Mouse (Mus musculus) kidney, embryonic 14.5 days (tissue): ENCODE results near the gene Ccdc43. TPM values are rescaled to one million over a fixed set of nuclear protein-coding genes. Genes with fewer than 3 reads are reported as not detected.

Experiments used
- ATAC-seq: fragments of 200-750 bp; cut with Nextera tagmentation; 2 replicates; pipeline ENCODE4 v1.8.0; 2017; ENCODE audit warnings: moderate number of reproducible peaks, mild to moderate bottlenecking, moderate TSS enrichment, moderate library complexity; ENCODE audit not compliant: low FRiP score, low TSS enrichment
- H3K27ac ChIP-seq: fragments of 300-500 bp; sonication (generic); 2 replicates; pipeline ENCODE4 v1.5.1; 2014; ENCODE audit warnings: low read depth, mild to moderate bottlenecking, low read length, moderate library complexity, mixed read lengths
- H3K27me3 ChIP-seq: fragments of 300-500 bp; sonication (generic); 2 replicates; pipeline ENCODE4 v1.6.1; 2014; ENCODE audit warnings: mild to moderate bottlenecking, low read length; ENCODE audit not compliant: control insufficient read depth, insufficient read depth
- H3K36me3 ChIP-seq: fragments of 300-500 bp; sonication (generic); 2 replicates; pipeline ENCODE4 v1.6.1; 2014; ENCODE audit warnings: low read length, mixed read lengths; ENCODE audit not compliant: control insufficient read depth, insufficient read depth
- H3K4me1 ChIP-seq: fragments of 300-500 bp; sonication (generic); 2 replicates; pipeline ENCODE4 v1.6.1; 2014; ENCODE audit warnings: low read length, mixed read lengths; ENCODE audit not compliant: control insufficient read depth, insufficient read depth
- H3K4me2 ChIP-seq: fragments of 300-500 bp; sonication (generic); replicated peaks from 2 replicates; pipeline ENCODE4 v1.6.1; 2014; ENCODE audit warnings: low read depth, mild to moderate bottlenecking, low read length
- H3K4me3 ChIP-seq: fragments of 300-500 bp; sonication (generic); 2 replicates; pipeline ENCODE4 v1.5.1; 2014; ENCODE audit warnings: mild to moderate bottlenecking, low read length
- H3K9ac ChIP-seq: fragments of 300-500 bp; sonication (generic); 2 replicates; pipeline ENCODE4 v1.6.1; 2014; ENCODE audit warnings: low read depth, mild to moderate bottlenecking, low read length, moderate library complexity
- H3K9me3 ChIP-seq: fragments of 300-500 bp; sonication (generic); 2 replicates; pipeline ENCODE4 v1.6.1; 2016; ENCODE audit warnings: low read length; ENCODE audit not compliant: control insufficient read depth
- WGBS: fragments of 180-500 bp; shearing (Covaris S2); extraction: QIAGEN DNeasy Blood & Tissue Kit; methylation state at CpG from one replicate; pipeline ENCODE4 v1.1.7; 2014; 5-methylcytosine and 5-hydroxymethylcytosine counted together
- polyA plus RNA-seq: library from polyadenylated mRNA; unstranded; fragments of >200 nt; fragmentation: Nextera tagmentation; extraction: Ambion mirVana; gene quantifications from 2 replicates; pipeline ENCODE4 v1.2.1, GENCODE M21; 2014

Ccdc43 gene
- polyA plus RNA-seq, result 52.7 and 55.4 TPM in 2 replicates

DNA sequence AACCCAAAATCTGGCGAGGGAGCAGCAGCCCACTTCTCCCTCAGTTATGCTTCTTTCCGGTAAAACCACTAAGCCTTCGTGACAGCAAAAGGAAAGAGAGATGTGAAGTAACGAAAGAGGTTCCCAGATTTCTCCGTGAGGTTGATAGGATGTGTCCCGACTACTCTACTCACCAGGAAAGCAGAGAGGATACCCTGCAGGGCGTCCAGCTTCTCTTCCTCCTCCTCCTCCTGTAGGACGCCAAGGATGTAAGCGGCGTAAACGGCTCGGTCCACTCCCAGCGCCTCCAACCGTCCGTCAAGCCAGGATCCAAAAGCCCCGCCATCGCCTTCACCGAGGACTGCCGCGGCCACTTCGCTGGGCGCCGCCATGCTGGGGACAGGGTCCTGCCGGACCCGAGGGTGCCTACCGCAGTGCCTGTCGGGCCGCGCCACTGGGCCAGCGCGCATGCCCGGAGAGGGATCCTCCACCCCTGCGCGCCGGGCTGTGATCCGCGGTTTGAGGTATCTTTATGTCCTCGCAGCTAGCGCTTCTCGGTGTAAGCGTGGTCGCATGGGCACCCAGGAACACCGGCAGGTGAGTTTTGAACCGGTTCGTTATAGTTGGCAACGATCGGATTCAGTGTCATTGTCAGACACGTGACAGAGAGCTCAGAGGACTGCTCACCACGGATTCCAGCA lies at the start of gene Ccdc43:
Ccdc43 (minus strand) TSS at position 445 of the 680 bp plus-strand sequence.
- peaks cover 7% of the 10 kb centered on the region for H3K4me1 ChIP-seq
- under 1% methylated on average over 49 of the region's 49 CpGs for whole genome bisulfite sequencing
- H3K9me3 ChIP-seq, result no peaks in the 10 kb centered on the region
- peak within 1 kb of the TSS; percentile 90 for H3K4me3 ChIP-seq
- ATAC-seq, result peak; percentile 97
- peak within 1 kb of the TSS; percentile 84 for H3K4me2 ChIP-seq
- H3K27me3 ChIP-seq, result no peaks in the 10 kb centered on the region
- peak within 1 kb of the TSS; percentile 84 for H3K9ac ChIP-seq
- peak within 1 kb of the TSS; percentile 37; the same call in 1 of the 2 replicates for H3K27ac ChIP-seq
- 0 out of 2 replicates have a peak, but pooled peaks cover 4% of the 10 kb centered on the region for H3K36me3 ChIP-seq

DNA sequence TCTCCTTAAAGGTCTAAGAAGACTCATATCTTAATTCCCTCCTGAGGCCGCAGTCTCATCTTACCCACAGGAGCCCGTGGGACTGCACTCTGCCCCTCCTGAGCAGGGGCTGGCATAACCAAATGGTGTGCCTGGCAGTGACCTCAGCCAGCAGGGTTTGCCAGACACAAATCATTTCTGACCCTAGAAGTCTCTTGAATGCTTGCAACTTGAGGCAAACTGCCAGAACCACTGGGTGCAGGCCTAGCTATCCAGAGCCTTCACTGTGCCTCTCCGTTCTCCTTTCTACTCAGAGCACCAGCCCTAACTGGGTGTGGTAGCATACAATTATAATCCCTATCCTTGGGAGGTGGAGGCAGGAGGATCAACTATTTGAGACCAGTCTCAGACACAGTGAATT lies 47.2 kb upstream of the Ccdc43 start:
- no peak for ATAC-seq
- Histone ChIP-seq H3K9ac (no peak overlapping the region), H3K9me3 (no peaks in the 10 kb centered on the region), H3K27ac (no peak overlapping the region), H3K4me1 (peaks cover 3% of the 10 kb centered on the region; the same call in 1 of the 2 replicates), H3K4me2 (no peak overlapping the region), H3K27me3 (no peaks in the 10 kb centered on the region), H3K36me3 (no peaks in the 10 kb centered on the region), H3K4me3 (no peak overlapping the region)
- WGBS, result 87% methylated on average over 3 of the region's 3 CpGs

DNA sequence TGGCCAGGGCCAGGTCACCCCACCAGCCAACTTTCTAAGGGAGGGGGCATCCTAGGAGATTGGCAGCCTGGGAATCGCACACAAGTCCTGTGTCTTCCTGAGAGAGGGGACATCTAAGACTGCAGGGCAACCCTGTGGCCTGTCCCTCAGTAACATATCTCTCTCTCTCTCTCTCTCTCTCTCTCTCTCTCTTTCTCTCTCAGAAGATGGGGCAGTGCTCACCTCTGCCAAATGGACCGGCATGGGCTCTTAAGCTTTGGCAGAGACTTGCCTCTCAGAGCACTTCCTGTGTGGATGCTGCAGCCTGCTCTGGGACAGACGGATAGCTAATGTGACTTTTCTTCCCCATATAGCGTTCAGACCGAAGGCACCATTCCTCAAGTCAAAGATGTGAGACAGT lies 45.3 kb upstream of the Ccdc43 start:
- no peak for ATAC-seq

DNA sequence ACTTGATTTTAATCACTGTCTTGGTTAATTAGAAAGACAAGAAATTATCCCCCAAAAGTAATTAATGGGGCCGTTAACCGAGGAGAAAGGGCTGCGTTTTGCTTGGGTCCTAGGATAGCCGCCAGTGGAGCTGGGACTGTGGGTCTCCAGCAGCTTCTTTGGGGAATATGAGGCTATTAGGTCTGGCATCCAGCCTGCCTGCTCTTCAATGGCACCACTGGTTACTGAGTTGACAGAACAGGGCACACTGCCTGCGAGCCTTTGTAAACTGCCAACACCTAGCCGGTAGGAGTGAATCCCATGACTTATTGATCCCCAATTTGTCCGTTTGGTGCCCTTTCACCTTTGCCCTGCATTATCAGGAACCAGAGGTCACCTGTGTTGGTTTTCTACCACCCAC lies 44.5 kb upstream of the Ccdc43 start:
- no peak for ATAC-seq
- H3K9me3 ChIP-seq, result no peaks in the 10 kb centered on the region
- WGBS, result 52% methylated on average over 7 of the region's 7 CpGs
- no peak overlapping the region for H3K4me2 ChIP-seq
- H3K4me3 ChIP-seq, result no peak overlapping the region
- H3K27me3 ChIP-seq, result no peaks in the 10 kb centered on the region
- H3K4me1 ChIP-seq, result peaks cover 3% of the 10 kb centered on the region; the same call in 1 of the 2 replicates
- no peak overlapping the region for H3K27ac ChIP-seq
- no peak overlapping the region for H3K9ac ChIP-seq
- H3K36me3 ChIP-seq, result no peaks in the 10 kb centered on the region

More for the DNA sequence above, 45.3 kb upstream of the Ccdc43 start:
- H3K4me1 ChIP-seq, result peaks cover 3% of the 10 kb centered on the region; the same call in 1 of the 2 replicates
- H3K9ac ChIP-seq, result no peak overlapping the region
- 75% methylated on average over 5 of the region's 5 CpGs for WGBS
- H3K4me2 ChIP-seq, result no peak overlapping the region
- H3K9me3 ChIP-seq, result no peaks in the 10 kb centered on the region
- H3K36me3 ChIP-seq, result no peaks in the 10 kb centered on the region
- H3K4me3 ChIP-seq, result no peak overlapping the region
- H3K27me3 ChIP-seq, result no peaks in the 10 kb centered on the region
- H3K27ac ChIP-seq, result no peak overlapping the region

DNA sequence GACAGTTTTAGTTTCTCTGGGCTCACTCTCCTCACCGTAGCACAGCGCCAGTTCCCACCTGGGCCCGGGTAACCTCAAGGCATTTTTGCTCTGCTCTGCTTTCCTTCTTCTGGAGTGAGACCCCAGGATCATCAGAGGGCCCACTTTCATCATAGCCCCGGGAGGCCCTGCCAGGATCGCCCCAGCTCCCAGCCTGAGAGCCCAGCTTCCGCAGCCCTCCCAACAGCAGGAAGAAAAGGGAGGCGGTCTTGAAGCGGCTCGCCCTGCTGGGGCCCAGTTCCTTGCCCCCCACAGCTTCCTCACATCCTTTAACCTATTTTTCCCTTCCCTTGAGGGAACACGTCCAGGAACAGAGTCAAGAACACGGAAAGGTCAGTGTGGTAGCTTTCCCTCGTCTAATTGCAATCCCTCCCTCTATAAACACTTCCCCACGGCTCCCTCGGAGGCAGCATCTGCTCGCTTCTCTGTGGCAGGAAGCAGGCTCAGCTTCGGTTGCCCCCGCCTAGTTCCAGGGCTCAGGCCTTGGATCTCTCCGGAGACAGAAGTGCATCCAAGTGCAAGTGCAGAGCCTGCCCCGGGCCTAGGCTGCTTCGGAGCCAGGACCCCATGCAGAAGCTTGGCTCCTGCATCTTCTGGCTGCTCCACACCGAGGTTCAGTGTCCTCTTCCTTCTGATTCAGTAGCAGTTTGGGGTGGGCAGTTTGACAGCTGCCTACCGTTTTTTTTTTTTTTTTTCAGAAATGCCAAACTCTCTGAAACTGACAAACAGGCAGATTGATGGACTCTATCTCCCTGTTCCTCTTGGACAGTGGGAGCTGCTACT lies 43.8 kb upstream of the Ccdc43 start:
- peak overlapping the region; percentile 28; the same call in 1 of the 2 replicates for H3K9ac ChIP-seq
- H3K4me2 ChIP-seq, result peak overlapping the region; percentile 6; the same call in 1 of the 2 replicates
- ATAC-seq, result no peak
- peak overlapping the region; percentile 7; the same call in 1 of the 2 replicates for H3K4me3 ChIP-seq
- no peak overlapping the region for H3K27ac ChIP-seq
- H3K4me1 ChIP-seq, result peaks cover 3% of the 10 kb centered on the region; the same call in 1 of the 2 replicates
- no peaks in the 10 kb centered on the region for H3K9me3 ChIP-seq
- H3K36me3 ChIP-seq, result no peaks in the 10 kb centered on the region
- 13% methylated on average over 21 of the region's 22 CpGs for WGBS
- H3K27me3 ChIP-seq, result no peaks in the 10 kb centered on the region

DNA sequence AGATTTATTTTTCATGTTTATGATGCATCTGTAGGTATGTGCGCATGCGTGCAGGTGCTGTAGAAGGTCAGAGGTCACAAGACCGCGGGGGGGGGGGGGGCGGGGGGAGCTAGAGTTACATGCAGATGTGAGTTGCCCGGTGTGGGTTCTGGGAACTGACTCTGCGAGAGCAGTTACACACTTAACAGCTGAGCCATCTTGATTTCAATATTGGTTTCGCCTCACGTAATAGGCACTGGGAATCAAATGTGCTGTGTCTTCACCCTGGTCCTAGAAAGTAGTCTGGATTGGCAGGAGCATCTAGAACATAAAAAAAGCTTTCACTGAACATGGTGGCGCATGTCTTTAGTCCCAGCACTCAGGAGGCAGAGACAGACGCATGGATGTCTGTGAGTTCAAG lies 43.1 kb upstream of the Ccdc43 start:
- Histone ChIP-seq H3K27ac (no peak overlapping the region), H3K4me3 (no peak overlapping the region), H3K4me2 (no peak overlapping the region), H3K36me3 (no peaks in the 10 kb centered on the region), H3K4me1 (peaks cover 3% of the 10 kb centered on the region; the same call in 1 of the 2 replicates), H3K9me3 (no peaks in the 10 kb centered on the region), H3K9ac (no peak overlapping the region), H3K27me3 (no peaks in the 10 kb centered on the region)
- ATAC-seq, result no peak
- WGBS, result 47% methylated on average over 11 of the region's 11 CpGs

DNA sequence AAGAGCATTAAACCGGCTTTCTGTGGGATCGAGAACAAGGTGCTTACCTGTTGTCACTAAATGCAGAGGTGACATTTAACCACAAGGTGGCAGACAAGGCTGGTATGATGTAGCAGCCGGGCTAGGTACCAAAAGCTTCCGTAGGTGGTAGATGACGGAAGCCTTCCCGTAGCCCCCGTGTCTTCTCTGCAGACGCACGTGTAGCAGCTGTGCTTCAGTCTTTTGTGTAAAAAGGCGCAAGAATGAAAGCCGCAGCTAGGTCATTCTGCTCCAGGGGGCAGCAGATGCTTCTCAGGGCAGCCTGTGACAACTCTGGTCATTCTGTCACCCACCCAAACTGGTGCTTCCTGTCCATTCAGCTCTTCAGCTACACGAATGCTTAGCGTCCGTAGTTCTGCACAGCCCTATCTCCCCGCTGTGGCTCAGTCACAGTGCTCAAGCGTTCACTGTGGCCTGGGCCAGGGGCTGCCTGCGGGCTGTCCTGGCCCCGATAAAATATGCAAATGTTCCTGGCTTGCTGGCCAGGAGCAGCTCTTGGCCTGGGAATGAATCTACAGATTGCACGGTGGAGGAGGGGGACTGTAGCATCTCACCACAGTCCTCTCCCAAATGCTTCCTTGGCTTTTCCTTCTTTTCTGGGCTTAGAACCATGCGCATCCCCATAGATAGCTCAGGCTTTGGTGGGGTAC lies 41.8 kb upstream of the Ccdc43 start:
- no peaks in the 10 kb centered on the region for H3K36me3 ChIP-seq
- H3K9me3 ChIP-seq, result no peaks in the 10 kb centered on the region
- ATAC-seq, result peak; percentile 59
- peak overlapping the region; percentile 26 for H3K4me3 ChIP-seq
- no peak overlapping the region for H3K27ac ChIP-seq
- H3K27me3 ChIP-seq, result no peaks in the 10 kb centered on the region
- peak overlapping the region; percentile 51 for H3K4me2 ChIP-seq
- H3K9ac ChIP-seq, result peak overlapping the region; percentile 36; the same call in 1 of the 2 replicates
- H3K4me1 ChIP-seq, result peaks cover 3% of the 10 kb centered on the region; the same call in 1 of the 2 replicates
- 5% methylated on average over 20 of the region's 20 CpGs for WGBS

DNA sequence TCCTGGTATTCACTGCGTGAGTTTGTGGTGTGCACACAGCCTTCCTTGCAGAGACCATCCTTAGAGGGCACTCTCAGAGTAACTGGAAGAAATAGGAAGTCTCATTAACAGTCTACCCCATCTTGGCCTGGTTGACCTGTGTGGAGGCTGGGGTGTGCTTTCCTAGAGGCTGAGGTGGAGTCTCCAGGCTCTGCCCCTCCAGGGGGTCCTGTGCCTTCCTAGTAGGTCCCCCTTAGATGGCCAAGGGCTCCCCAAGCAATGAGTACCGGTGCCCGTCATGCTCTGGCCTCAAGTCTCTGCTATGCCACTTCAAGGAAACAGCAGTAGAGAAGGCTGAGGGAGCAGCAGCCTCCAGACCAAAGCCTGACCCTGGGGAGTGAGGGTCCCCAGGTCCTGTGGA lies 40.5 kb upstream of the Ccdc43 start:
- no peak for ATAC-seq
- H3K4me3 ChIP-seq, result no peak overlapping the region
- H3K9ac ChIP-seq, result no peak overlapping the region
- H3K4me2 ChIP-seq, result no peak overlapping the region
- H3K4me1 ChIP-seq, result peaks cover 3% of the 10 kb centered on the region; the same call in 1 of the 2 replicates
- 76% methylated on average over 3 of the region's 3 CpGs for WGBS
- no peaks in the 10 kb centered on the region for H3K27me3 ChIP-seq
- H3K9me3 ChIP-seq, result no peaks in the 10 kb centered on the region
- no peak overlapping the region for H3K27ac ChIP-seq
- H3K36me3 ChIP-seq, result no peaks in the 10 kb centered on the region
